Mouse (Mus musculus) intestine, embryonic 15.5 days (tissue): ENCODE data around the gene Nmd3. TPM values are rescaled to one million over a fixed set of nuclear protein-coding genes. Genes with fewer than 3 reads are reported as not detected.

Experiments
- ATAC-seq: fragments of 200-750 bp; cut with Nextera tagmentation; 2 replicates; pipeline ENCODE4 v1.8.0; 2017; ENCODE audit warnings: moderate TSS enrichment, moderate library complexity
- H3K27ac ChIP-seq: fragments of 300-500 bp; sonication (generic); 2 replicates; pipeline ENCODE4 v1.5.1; 2015; ENCODE audit warnings: mild to moderate bottlenecking, inconsistent platforms
- H3K27me3 ChIP-seq: fragments of 300-500 bp; sonication (generic); replicated peaks from 2 replicates; pipeline ENCODE4 v1.6.1; 2015; ENCODE audit warnings: inconsistent platforms
- H3K36me3 ChIP-seq: fragments of 300-500 bp; sonication (generic); 2 replicates; pipeline ENCODE4 v1.6.1; 2015; ENCODE audit warnings: inconsistent platforms
- H3K4me1 ChIP-seq: fragments of 300-500 bp; sonication (generic); replicated peaks from 2 replicates; pipeline ENCODE4 v1.6.1; 2015; ENCODE audit warnings: inconsistent platforms
- H3K4me2 ChIP-seq: fragments of 300-500 bp; sonication (generic); replicated peaks from 2 replicates; pipeline ENCODE4 v1.6.1; 2015; ENCODE audit warnings: mild to moderate bottlenecking, inconsistent platforms
- H3K4me3 ChIP-seq: fragments of 300-500 bp; sonication (generic); replicated peaks from 2 replicates; pipeline ENCODE4 v1.5.1; 2015; ENCODE audit warnings: inconsistent platforms
- H3K9ac ChIP-seq: fragments of 300-500 bp; sonication (generic); 2 replicates; pipeline ENCODE4 v1.6.1; 2015; ENCODE audit warnings: inconsistent platforms
- H3K9me3 ChIP-seq: fragments of 300-500 bp; sonication (generic); 2 replicates; pipeline ENCODE4 v1.6.1; 2016; ENCODE audit warnings: inconsistent platforms
- WGBS: fragments of 180-500 bp; shearing (Covaris S2); methylation state at CpG from one replicate; pipeline ENCODE4 v1.1.7; 2015; 5-methylcytosine and 5-hydroxymethylcytosine counted together
- polyA plus RNA-seq: library from polyadenylated mRNA; unstranded; fragments of >200 nt; fragmentation: Nextera tagmentation; extraction: Ambion mirVana; gene quantifications from 2 replicates; pipeline ENCODE4 v1.2.1, GENCODE M21; 2015

Gene Nmd3
- 139 and 146 TPM in 2 replicates for polyA plus RNA-seq

DNA sequence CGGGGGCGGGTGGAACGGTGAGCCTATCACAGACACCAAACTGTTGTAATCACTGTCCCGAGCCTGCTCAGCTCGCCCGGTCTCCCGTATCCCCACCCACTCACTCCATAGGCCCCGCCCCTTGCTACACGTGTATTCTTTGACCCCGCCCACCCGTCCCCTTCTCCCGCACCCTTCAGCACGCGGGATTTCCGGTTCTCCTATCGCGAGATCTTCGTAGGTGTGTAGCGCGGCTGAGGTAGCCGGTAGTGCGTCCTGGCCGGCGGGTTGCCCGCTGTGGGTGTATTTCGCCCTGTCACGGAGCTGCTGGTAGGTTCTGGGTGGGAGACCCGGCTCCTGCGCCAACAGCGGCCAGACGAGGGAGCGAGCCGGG lies at the start of gene Nmd3:
Gene Nmd3, plus strand, starts transcription at position 172 of the 373 bp plus-strand sequence.
- WGBS: under 1% methylated on average over 33 of the region's 33 CpGs
- Histone ChIP-seq H3K36me3 (no peaks in the 10 kb centered on the region), H3K27me3 (no peaks in the 10 kb centered on the region), H3K9me3 (no peaks in the 10 kb centered on the region), H3K4me1 (peaks cover 8% of the 10 kb centered on the region), H3K4me2 (peak within 1 kb of the TSS; percentile 78), H3K4me3 (peak within 1 kb of the TSS; percentile 96), H3K9ac (peak within 1 kb of the TSS; percentile 93), H3K27ac (peak within 1 kb of the TSS; percentile 91)
- ATAC-seq: peak; percentile 98

- Histone ChIP-seq H3K9me3 (no peaks in the 10 kb centered on the region), H3K36me3 (no peaks in the 10 kb centered on the region), H3K4me2 (no peak overlapping the region), H3K27ac (no peak overlapping the region), H3K4me3 (no peak overlapping the region), H3K4me1 (no peaks in the 10 kb centered on the region), H3K27me3 (no peaks in the 10 kb centered on the region), H3K9ac (no peak overlapping the region)
- ATAC-seq: no peak
- WGBS: 94% methylated on average over 10 of the region's 10 CpGs
These were observed 48.4 kb upstream of the Nmd3 start for GRCm38 (mm10) chr3:69673351-69673750.

DNA sequence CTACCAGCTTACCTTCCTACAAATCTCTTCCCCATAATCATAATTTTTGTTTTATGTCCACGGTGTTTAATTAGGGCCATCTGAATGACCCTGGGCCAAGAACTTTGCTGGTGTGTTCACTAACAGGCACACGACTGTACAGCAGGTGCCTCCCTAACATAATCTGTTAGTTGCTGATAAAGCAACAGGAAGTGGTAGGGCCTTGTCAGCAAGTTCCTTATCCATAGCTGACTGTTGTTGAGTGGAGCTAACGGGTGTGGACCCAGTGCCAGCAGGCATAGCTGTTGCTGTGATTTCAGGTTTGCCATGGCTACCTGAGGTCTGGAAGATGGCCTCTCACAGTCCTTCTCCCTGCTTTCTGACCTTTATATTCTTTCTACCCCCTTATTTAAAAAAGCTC lies 47.6 kb upstream of the Nmd3 start:
- H3K4me1 ChIP-seq: no peaks in the 10 kb centered on the region
- peak; percentile 56; the same call in 1 of the 2 replicates for ATAC-seq
- no peaks in the 10 kb centered on the region for H3K27me3 ChIP-seq
- no peaks in the 10 kb centered on the region for H3K36me3 ChIP-seq
- no peak overlapping the region for H3K27ac ChIP-seq
- 65% methylated on average over 3 of the region's 3 CpGs for WGBS
- no peak overlapping the region for H3K4me2 ChIP-seq
- no peak overlapping the region for H3K4me3 ChIP-seq
- H3K9ac ChIP-seq: no peak overlapping the region
- no peaks in the 10 kb centered on the region for H3K9me3 ChIP-seq

- Histone ChIP-seq H3K4me3 (no peak overlapping the region), H3K27ac (no peak overlapping the region), H3K9me3 (no peaks in the 10 kb centered on the region), H3K9ac (no peak overlapping the region), H3K36me3 (no peaks in the 10 kb centered on the region), H3K27me3 (no peaks in the 10 kb centered on the region), H3K4me1 (no peaks in the 10 kb centered on the region), H3K4me2 (no peak overlapping the region)
- 54% methylated on average over 1 of the region's 1 CpGs for WGBS
- no peak for ATAC-seq
These were observed 32.0 kb upstream of the Nmd3 start for GRCm38 (mm10) chr3:69689791-69690190.

DNA sequence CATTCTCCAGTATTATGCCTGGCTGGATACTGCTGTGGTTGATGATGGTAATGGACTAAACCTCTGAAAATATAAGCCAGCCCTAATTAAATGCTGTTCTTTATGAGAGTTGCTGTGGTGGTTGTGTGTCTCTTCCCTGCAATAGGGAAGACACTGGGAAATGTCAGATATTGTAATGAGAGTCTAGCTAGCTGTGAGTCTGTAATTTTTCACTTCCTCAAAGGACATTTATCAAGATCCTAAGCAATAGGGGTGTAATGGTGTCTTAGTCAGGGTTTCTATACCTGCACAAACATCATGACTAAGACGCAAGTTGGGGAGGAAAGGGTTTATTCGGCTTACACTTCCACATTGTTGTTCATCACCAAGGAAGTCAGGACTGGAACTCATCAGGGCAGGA lies 30.8 kb upstream of the Nmd3 start:
- no peaks in the 10 kb centered on the region for H3K36me3 ChIP-seq
- H3K4me2 ChIP-seq: no peak overlapping the region
- H3K9me3 ChIP-seq: no peaks in the 10 kb centered on the region
- H3K27me3 ChIP-seq: no peaks in the 10 kb centered on the region
- WGBS: 90% methylated on average over 2 of the region's 2 CpGs
- H3K4me3 ChIP-seq: no peak overlapping the region
- no peaks in the 10 kb centered on the region for H3K4me1 ChIP-seq
- H3K27ac ChIP-seq: no peak overlapping the region
- no peak for ATAC-seq
- H3K9ac ChIP-seq: no peak overlapping the region

DNA sequence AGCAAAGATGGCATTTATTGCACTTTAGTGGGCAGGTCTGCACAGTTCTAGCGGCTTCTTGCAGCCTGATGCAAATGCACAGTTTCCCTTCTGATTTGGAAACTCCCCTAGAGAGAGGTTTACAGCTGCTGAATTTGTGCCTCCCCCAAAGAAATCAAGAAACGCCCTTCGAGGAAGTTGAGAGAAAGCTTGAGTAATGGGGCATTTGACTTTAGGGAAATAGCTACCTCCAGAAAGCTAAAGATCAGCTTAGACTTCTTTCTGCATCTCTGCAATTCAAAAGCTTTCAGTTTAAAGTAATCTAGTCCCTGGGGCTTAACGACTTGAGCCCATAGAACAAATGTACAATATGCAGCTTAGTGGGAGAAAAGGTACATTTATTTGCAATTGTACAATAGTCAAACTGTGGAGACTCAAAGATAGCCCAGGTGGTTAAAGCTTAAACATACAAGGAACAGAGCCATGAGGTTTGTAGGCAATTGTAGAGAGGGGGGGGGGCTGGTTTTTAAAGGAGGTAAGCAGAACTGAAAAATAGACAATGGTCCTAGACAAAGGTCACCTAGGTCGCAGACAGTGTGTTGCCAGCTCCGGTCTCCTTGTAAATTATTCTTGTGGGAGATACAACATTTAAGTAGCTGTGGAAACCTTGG lies 21.8 kb upstream of the Nmd3 start:
- no peaks in the 10 kb centered on the region for H3K27me3 ChIP-seq
- no peaks in the 10 kb centered on the region for H3K9me3 ChIP-seq
- no peaks in the 10 kb centered on the region for H3K4me1 ChIP-seq
- no peak overlapping the region for H3K9ac ChIP-seq
- no peak overlapping the region for H3K4me3 ChIP-seq
- H3K27ac ChIP-seq: no peak overlapping the region
- no peak for ATAC-seq
- no peak overlapping the region for H3K4me2 ChIP-seq
- WGBS: 51% methylated on average over 6 of the region's 6 CpGs
- no peaks in the 10 kb centered on the region for H3K36me3 ChIP-seq

- Histone ChIP-seq H3K27ac (no peak overlapping the region), H3K9ac (no peak overlapping the region), H3K27me3 (no peaks in the 10 kb centered on the region), H3K36me3 (no peaks in the 10 kb centered on the region), H3K4me2 (no peak overlapping the region), H3K9me3 (no peaks in the 10 kb centered on the region), H3K4me1 (no peaks in the 10 kb centered on the region), H3K4me3 (no peak overlapping the region)
- 51% methylated on average over 1 of the region's 1 CpGs for WGBS
- ATAC-seq: no peak
These were observed 19.9 kb upstream of the Nmd3 start for GRCm38 (mm10) chr3:69701905-69702304.

- no peak for ATAC-seq
These were observed 19.4 kb upstream of the Nmd3 start for GRCm38 (mm10) chr3:69702421-69702820.

GRCm38 (mm10) chr3:69709043-69709929 lies 12.5 kb upstream of the Nmd3 start:
- Histone ChIP-seq H3K9me3 (no peaks in the 10 kb centered on the region), H3K9ac (no peak overlapping the region), H3K4me1 (no peaks in the 10 kb centered on the region), H3K4me3 (no peak overlapping the region), H3K27ac (no peak overlapping the region), H3K36me3 (no peaks in the 10 kb centered on the region), H3K4me2 (no peak overlapping the region), H3K27me3 (no peaks in the 10 kb centered on the region)
- no peak for ATAC-seq
- 62% methylated on average over 12 of the region's 12 CpGs for WGBS

More at GRCm38 (mm10) chr3:69702421-69702820, 19.4 kb upstream of the Nmd3 start:
- H3K27ac ChIP-seq: no peak overlapping the region
- H3K9ac ChIP-seq: no peak overlapping the region
- no peaks in the 10 kb centered on the region for H3K9me3 ChIP-seq
- no peaks in the 10 kb centered on the region for H3K36me3 ChIP-seq
- no peak overlapping the region for H3K4me2 ChIP-seq
- H3K27me3 ChIP-seq: no peaks in the 10 kb centered on the region
- H3K4me3 ChIP-seq: no peak overlapping the region
- no peaks in the 10 kb centered on the region for H3K4me1 ChIP-seq

DNA sequence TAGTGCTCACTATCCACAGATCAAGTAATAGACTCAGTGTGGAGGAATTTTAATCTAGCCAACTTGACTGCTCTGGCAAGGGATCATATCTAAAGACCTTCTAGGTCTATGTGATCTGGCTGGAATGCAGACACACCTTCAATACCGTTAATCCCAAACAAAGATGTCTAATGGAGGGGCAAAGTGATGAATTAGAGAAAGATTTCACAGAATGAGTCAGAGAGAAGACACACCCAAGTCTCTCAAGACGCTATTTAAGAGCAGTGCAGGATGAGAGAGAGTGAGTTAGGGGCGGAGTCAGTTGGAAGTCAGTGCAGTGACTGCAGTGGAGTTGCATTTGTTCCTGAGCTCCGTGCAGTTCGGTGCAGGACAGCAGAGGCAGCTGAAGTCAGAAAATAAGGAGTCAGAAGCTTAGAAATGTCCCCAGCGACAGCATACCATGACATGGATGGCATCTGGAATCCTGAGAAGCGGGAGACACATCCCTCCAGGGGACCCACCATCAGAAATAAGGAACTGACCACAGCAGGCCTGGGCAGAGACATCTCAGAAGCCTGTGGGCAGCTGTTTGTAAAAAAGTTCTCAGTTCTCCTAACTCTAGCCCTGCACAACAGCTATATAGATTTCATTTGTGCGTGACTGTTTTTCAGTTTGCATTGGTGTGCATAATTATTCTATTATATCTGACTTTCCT lies 9.7 kb upstream of the Nmd3 start:
- Histone ChIP-seq H3K27ac (no peak overlapping the region), H3K4me2 (no peak overlapping the region), H3K36me3 (no peaks in the 10 kb centered on the region), H3K4me3 (no peak overlapping the region), H3K9ac (no peak overlapping the region), H3K27me3 (no peaks in the 10 kb centered on the region), H3K9me3 (no peaks in the 10 kb centered on the region), H3K4me1 (no peaks in the 10 kb centered on the region)
- WGBS: 48% methylated on average over 8 of the region's 8 CpGs
- ATAC-seq: no peak

DNA sequence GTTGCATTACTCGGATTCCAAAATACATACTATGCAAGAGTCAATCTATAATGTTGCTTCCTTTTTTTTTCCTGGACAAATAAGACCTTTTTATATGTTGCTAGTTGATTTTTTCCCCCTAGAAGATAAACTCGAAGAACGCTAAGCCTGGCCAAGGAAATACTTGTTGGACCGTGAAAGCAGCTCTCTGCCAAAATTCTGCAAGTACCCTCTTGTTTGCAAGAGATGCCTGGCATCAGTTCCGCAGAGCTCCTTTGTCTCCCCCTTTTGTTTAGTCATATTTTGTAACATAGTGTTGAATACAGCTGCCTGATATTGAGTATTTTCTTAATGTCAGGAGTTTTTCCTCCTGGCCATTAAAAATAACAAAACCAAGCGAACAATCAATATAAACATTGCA lies 4.3 kb upstream of the Nmd3 start:
- no peaks in the 10 kb centered on the region for H3K27me3 ChIP-seq
- no peak overlapping the region for H3K4me3 ChIP-seq
- no peaks in the 10 kb centered on the region for H3K9me3 ChIP-seq
- H3K27ac ChIP-seq: no peak overlapping the region
- H3K4me2 ChIP-seq: no peak overlapping the region
- no peak overlapping the region for H3K9ac ChIP-seq
- 86% methylated on average over 6 of the region's 6 CpGs for whole genome bisulfite sequencing
- no peaks in the 10 kb centered on the region for H3K36me3 ChIP-seq
- no peaks in the 10 kb centered on the region for H3K4me1 ChIP-seq
- no peak for ATAC-seq

DNA sequence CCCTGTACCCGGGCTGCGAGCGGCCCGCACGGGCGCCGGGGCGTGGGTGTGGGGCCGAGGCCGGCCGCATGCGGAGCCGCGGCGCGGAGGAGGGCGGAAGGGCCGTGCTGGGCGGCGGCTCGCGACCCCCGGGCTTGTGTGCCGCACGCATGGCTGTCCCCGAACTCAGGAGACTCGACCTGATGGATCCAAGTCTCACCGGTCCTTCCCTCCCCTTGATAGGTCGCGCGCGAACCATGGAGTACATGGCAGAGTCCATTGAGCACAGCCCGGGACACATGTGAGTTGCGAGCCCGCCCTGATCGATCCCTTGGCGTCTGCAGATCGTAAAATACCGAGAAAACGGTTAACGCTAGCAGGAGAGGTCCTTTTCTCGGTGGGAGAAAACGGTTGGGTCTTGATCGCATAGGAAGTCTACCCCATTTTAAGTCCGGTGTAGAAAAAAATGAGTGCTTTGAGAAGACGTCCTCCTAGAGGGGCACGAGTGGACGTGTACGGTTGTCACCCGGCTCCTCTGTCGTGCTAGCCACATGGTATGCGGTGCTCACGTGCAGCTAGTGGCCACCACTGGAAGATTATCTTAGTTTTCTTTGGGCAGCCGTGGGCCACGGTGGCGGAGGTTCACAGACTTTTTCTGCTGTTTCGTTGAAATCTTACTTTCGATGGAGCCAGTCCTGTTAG lies 542 bp downstream of the Nmd3 start:
- peak overlapping the region; percentile 93 for H3K9ac ChIP-seq
- peak; percentile 84 for ATAC-seq
- no peaks in the 10 kb centered on the region for H3K36me3 ChIP-seq
- peak overlapping the region; percentile 91 for H3K27ac ChIP-seq
- H3K27me3 ChIP-seq: no peaks in the 10 kb centered on the region
- H3K4me2 ChIP-seq: peak overlapping the region; percentile 78
- H3K4me3 ChIP-seq: peak overlapping the region; percentile 96
- peaks cover 8% of the 10 kb centered on the region for H3K4me1 ChIP-seq
- H3K9me3 ChIP-seq: no peaks in the 10 kb centered on the region
- under 1% methylated on average over 58 of the region's 58 CpGs for WGBS
